Mouse (Mus musculus): Measurements from ENCODE around the gene Treml2. TPM values are rescaled to one million over a fixed set of nuclear protein-coding genes. Genes with fewer than 3 reads are reported as not detected.

Gene Treml2
- polyA plus RNA-seq, 1 experiment from 2014 or later = 0.40 TPM

- DNase-seq (ENCODE audit: low spot score) = no peak
- Histone ChIP-seq H3K4me1 (no peaks in the 10 kb centered on the region), H3K9me3 (no peaks in the 10 kb centered on the region), H3K27ac (replicated peaks) (no peak overlapping the region), H3K4me3 (no peak overlapping the region), H3K27me3 (replicated peaks; ENCODE audit: low read depth, poor library complexity, severe bottlenecking) (no peaks in the 10 kb centered on the region), H3K36me3 (replicated peaks) (no peaks in the 10 kb centered on the region)
- WGBS = 78% methylated on average over 4 of the region's 4 CpGs
Measured at GRCm38 (mm10) chr17:48360462-48360861, 61.2 kb downstream of the Treml2 start.

Other genes starting within 250 kb of the Treml2 start
- gene 1700067P10Rik, start 210.2 kb upstream of the Treml2 start, polyA plus RNA-seq (2016; fragmentation: Nextera tagmentation; extraction: Ambion mirVana) = not detected in 2 replicates
- not detected in 2 replicates for gene 9830107B12Rik, start 153.2 kb upstream of the Treml2 start, polyA plus RNA-seq (2016; fragmentation: Nextera tagmentation; extraction: Ambion mirVana)
- not detected in 2 replicates for gene A530064D06Rik, start 132.2 kb upstream of the Treml2 start, polyA plus RNA-seq (2016; fragmentation: Nextera tagmentation; extraction: Ambion mirVana)
- gene Trem1, start 66.7 kb upstream of the Treml2 start, polyA plus RNA-seq (2016; fragmentation: Nextera tagmentation; extraction: Ambion mirVana) = not detected in 2 replicates
- not detected in 2 replicates for gene Trem3, start 51.7 kb upstream of the Treml2 start, polyA plus RNA-seq (2016; fragmentation: Nextera tagmentation; extraction: Ambion mirVana)
- 0.11 and 0.16 TPM in 2 replicates for gene Treml4, start 35.2 kb upstream of the Treml2 start, polyA plus RNA-seq (2016; fragmentation: Nextera tagmentation; extraction: Ambion mirVana)
- not detected in 2 replicates for gene B430306N03Rik, start 16.6 kb downstream of the Treml2 start, polyA plus RNA-seq (2016; fragmentation: Nextera tagmentation; extraction: Ambion mirVana)
- 0.59 and 2.5 TPM in 2 replicates for gene Trem2, start 46.9 kb downstream of the Treml2 start, polyA plus RNA-seq (2016; fragmentation: Nextera tagmentation; extraction: Ambion mirVana)
- 1.0 and 2.2 TPM in 2 replicates for gene Treml1, start 60.4 kb downstream of the Treml2 start, polyA plus RNA-seq (2016; fragmentation: Nextera tagmentation; extraction: Ambion mirVana)
- gene Nfya, start 110.4 kb downstream of the Treml2 start, polyA plus RNA-seq (2016; fragmentation: Nextera tagmentation; extraction: Ambion mirVana) = 25.4 and 26.6 TPM in 2 replicates
- 87.8 and 89.5 TPM in 2 replicates for gene Oard1, start 110.5 kb downstream of the Treml2 start, polyA plus RNA-seq (2016; fragmentation: Nextera tagmentation; extraction: Ambion mirVana)
- gene Apobec2, start 133.4 kb downstream of the Treml2 start, polyA plus RNA-seq (2016; fragmentation: Nextera tagmentation; extraction: Ambion mirVana) = 0.61 and 1.2 TPM in 2 replicates
- gene Tspo2, start 152.0 kb downstream of the Treml2 start, polyA plus RNA-seq (2016; fragmentation: Nextera tagmentation; extraction: Ambion mirVana) = 0.24 and 0.45 TPM in 2 replicates
- gene Unc5cl, start 155.4 kb downstream of the Treml2 start, polyA plus RNA-seq (2016; fragmentation: Nextera tagmentation; extraction: Ambion mirVana) = 0.20 and 0.51 TPM in 2 replicates

Measured in embryonic facial prominence, embryonic 10.5 days (tissue).